Mouse (Mus musculus): ENCODE data around the gene Psg22. TPM values are rescaled to one million over a fixed set of nuclear protein-coding genes. Genes with fewer than 3 reads are reported as not detected.
"Not testable (repeated sequence)": the region's sequence is repeated elsewhere in the genome, so short reads cannot be mapped to it uniquely, and the experiment has no call there.

Psg22 gene
- polyA plus RNA-seq, 1 experiment from 2014 or later = not detected

DNA sequence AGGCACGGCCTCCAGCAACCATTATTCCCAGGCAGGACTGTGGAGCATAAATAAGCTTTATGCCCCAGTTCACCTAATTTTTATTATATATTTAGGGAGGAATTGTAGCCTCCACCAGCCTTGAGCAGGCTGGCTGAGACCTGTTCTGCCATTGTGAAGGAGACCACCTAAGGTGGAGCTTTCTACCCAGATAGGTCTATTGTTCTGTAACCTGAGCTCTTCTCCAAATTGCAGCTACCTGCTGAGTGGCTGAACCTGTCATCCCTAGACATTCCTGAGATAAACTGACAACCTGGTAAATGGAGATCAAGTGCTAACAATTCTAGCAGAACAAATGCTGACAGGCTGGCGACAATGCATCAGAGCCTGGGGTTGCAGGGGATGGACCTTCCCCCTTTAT, 45.0 kb downstream of the Psg22 start:
- peak; percentile 91 for ATAC-seq (ENCODE audit: low read depth)
- not testable (repeated sequence) for H3K36me3 ChIP-seq (ENCODE audit: control insufficient read depth, insufficient read depth, low read length)
- no CpG with 5 or more reads among the region's 2 CpGs for WGBS

More for the DNA sequence above, 45.0 kb downstream of the Psg22 start:
- DNase-seq (ENCODE audit: low spot score); H3K4me1 ChIP-seq (ENCODE audit: control insufficient read depth, insufficient read depth, low read length); H3K27me3 ChIP-seq (replicated peaks; ENCODE audit: control insufficient read depth, insufficient read depth, low read length); H3K9ac ChIP-seq (ENCODE audit: low read depth, low read length); H3K9me3 ChIP-seq (ENCODE audit: control insufficient read depth, low read length); H3K4me3 ChIP-seq (ENCODE audit: low read depth, low read length); H3K4me2 ChIP-seq (ENCODE audit: low read depth, low read length); H3K27ac ChIP-seq (replicated peaks; ENCODE audit: low read depth, low read length): not testable (repeated sequence)

Other genes starting within 250 kb of the Psg22 start
- gene Psg26, start 233.9 kb upstream of the Psg22 start, polyA plus RNA-seq (2014; fragmentation: Nextera tagmentation; extraction: Ambion mirVana) = not detected in 2 replicates
- not detected in 2 replicates for gene Psg25, start 185.8 kb upstream of the Psg22 start, polyA plus RNA-seq (2014; fragmentation: Nextera tagmentation; extraction: Ambion mirVana)
- gene Psg27, start 150.8 kb upstream of the Psg22 start, polyA plus RNA-seq (2014; fragmentation: Nextera tagmentation; extraction: Ambion mirVana) = not detected in 2 replicates
- gene Psg23, start 101.6 kb upstream of the Psg22 start, polyA plus RNA-seq (2014; fragmentation: Nextera tagmentation; extraction: Ambion mirVana) = not detected in 2 replicates
- not detected in 2 replicates for gene Psg21, start 61.4 kb upstream of the Psg22 start, polyA plus RNA-seq (2014; fragmentation: Nextera tagmentation; extraction: Ambion mirVana)
- gene Psg20, start 31.9 kb upstream of the Psg22 start, polyA plus RNA-seq (2014; fragmentation: Nextera tagmentation; extraction: Ambion mirVana) = not detected in 2 replicates
- not detected in 2 replicates for gene Psg19, start 80.4 kb downstream of the Psg22 start, polyA plus RNA-seq (2014; fragmentation: Nextera tagmentation; extraction: Ambion mirVana)
- 0.10 TPM in 1 of 2 replicates, not detected in the other for gene Psg17, start 103.5 kb downstream of the Psg22 start, polyA plus RNA-seq (2014; fragmentation: Nextera tagmentation; extraction: Ambion mirVana)
- gene Mill2, start 121.9 kb downstream of the Psg22 start, polyA plus RNA-seq (2014; fragmentation: Nextera tagmentation; extraction: Ambion mirVana) = 0.52 and 0.58 TPM in 2 replicates
- 5.3 and 10.0 TPM in 2 replicates for gene Pglyrp1, start 153.2 kb downstream of the Psg22 start, polyA plus RNA-seq (2014; fragmentation: Nextera tagmentation; extraction: Ambion mirVana)
- gene Ccdc61, start 192.3 kb downstream of the Psg22 start, polyA plus RNA-seq (2014; fragmentation: Nextera tagmentation; extraction: Ambion mirVana) = 19.4 and 22.5 TPM in 2 replicates
- gene Nova2, start 207.8 kb downstream of the Psg22 start, polyA plus RNA-seq (2014; fragmentation: Nextera tagmentation; extraction: Ambion mirVana) = 0.79 and 0.81 TPM in 2 replicates